Mouse (Mus musculus) adrenal gland (tissue): Measurements from ENCODE around the gene Cdc14a.

Source experiments
- intact Hi-C: fragments of 180-260 bp; cut with DNase I; formaldehyde crosslinking; loops from one replicate; pipeline ENCODE4 v1.15.1; 2025

Cdc14a gene

GRCm38 (mm10) chr3:116228360-116229245 lies 195.2 kb downstream of the Cdc14a start:
- intact Hi-C loops: no loop called here

GRCm38 (mm10) chr3:116227383-116227782 lies 196.4 kb downstream of the Cdc14a start:
- intact Hi-C loops: no loop called here

GRCm38 (mm10) chr3:116226915-116227314 lies 196.9 kb downstream of the Cdc14a start:
- intact Hi-C loops: no loop called here
